Mouse (Mus musculus): ENCODE data around the gene Etfbkmt.
"Not testable (repeated sequence)": the region's sequence is repeated elsewhere in the genome, so short reads cannot be mapped to it uniquely, and the experiment has no call there.

Gene Etfbkmt

DNA sequence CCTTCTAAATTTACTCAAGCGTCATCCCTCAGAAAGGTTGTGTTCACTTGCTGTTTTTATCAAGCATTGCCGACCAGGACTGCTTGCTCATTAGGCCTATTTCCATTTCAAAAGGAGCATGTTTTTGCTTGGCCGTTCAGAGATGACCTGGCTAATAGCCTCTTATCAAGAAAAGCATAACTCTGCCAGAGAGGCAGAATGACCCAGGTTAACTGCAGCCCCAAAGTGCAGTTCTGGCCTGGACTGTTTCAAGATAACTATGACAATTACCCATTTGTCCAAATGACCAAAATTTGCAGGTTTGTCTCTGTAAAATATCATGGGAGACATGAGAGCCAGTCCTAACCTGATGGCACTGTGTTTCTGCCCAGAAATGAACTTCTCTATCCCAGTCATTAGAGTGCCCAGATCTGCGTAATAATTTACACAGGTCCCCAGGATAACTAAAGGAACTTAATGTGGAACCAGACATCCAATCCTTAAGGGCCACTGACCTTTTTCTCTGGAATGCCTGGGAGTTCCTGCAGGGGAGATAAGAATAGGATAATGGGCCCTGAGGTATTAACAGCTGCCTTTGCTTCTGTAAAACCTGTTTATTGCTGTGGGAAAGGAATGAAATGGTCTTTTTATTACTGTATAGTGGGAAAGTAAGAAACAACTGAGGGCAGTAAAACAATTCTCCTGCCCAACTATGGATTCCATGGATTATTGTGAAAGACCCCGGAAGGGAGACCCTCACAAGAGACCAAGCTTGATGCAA is 5.1 kb upstream of the Etfbkmt start:
- in situ Hi-C loops (cut with MboI): loop anchor here (5.0 kb wide), 1 partner anchor 243 kb away; no protein-coding TSS in a partner anchor

GRCm38 (mm10) chr6:149135631-149136030 is 4.0 kb upstream of the Etfbkmt start:
- in situ Hi-C loops (cut with MboI): loop anchor here (5.0 kb wide), 1 partner anchor 242 kb away; no protein-coding TSS in a partner anchor

GRCm38 (mm10) chr6:149137936-149138335 is 1.7 kb upstream of the Etfbkmt start:
- in situ Hi-C loops (cut with MboI): loop anchor here (5.0 kb wide), 1 partner anchor 239 kb away; no protein-coding TSS in a partner anchor

- in situ Hi-C loops (cut with MboI): loop anchor here (5.0 kb wide), 1 partner anchor 238 kb away; no protein-coding TSS in a partner anchor
These were observed 638 bp upstream of the Etfbkmt start for GRCm38 (mm10) chr6:149139011-149139410.

DNA sequence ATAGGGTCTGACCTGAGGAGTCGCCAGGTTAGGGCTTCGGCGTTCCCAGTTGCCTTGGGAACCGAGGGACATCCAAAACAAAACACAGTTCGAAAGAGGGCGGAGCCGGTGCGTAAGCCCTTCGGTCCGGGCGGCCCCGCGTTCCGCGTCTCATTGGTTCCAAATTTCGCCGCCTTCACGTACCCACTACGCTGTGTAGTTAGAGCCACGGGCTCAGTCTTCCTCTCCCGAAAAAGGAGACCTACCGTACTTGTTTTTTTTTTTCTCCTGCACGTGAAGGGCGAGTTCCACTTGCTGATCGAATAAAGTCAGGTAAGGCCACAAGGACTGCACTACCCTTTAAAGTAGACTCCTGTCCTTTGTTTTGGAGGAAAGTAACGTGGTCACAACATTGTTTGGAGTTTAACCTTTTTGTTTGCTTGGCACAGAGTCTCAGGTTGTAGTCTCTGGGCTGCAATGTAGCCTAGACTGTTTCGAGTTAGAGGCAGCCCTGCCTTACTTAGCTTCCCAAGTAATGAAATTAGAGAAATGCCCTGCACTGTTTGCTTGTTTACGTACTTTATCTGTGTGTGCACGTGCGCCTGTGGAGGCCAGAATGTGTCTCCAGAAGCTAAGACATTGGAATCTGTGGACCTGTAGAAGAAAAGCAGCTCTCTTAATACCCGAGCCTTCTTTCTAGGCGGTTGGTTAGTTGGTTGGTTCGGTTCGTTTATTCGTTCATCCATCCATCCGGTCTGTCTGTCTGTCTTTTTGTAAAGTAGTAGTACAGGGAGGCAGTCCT is 1.9 kb downstream of the Etfbkmt start:
- in situ Hi-C loops (cut with MboI): no loop called here

GRCm38 (mm10) chr6:149145143-149145542 is 5.5 kb downstream of the Etfbkmt start:
- in situ Hi-C loops (cut with MboI): no loop called here

GRCm38 (mm10) chr6:149148436-149149229 is 9.0 kb downstream of the Etfbkmt start:
- in situ Hi-C loops (cut with MboI): no loop called here

GRCm38 (mm10) chr6:149152119-149152518 is 12.5 kb downstream of the Etfbkmt start:
- in situ Hi-C loops (cut with MboI): no loop called here

DNA sequence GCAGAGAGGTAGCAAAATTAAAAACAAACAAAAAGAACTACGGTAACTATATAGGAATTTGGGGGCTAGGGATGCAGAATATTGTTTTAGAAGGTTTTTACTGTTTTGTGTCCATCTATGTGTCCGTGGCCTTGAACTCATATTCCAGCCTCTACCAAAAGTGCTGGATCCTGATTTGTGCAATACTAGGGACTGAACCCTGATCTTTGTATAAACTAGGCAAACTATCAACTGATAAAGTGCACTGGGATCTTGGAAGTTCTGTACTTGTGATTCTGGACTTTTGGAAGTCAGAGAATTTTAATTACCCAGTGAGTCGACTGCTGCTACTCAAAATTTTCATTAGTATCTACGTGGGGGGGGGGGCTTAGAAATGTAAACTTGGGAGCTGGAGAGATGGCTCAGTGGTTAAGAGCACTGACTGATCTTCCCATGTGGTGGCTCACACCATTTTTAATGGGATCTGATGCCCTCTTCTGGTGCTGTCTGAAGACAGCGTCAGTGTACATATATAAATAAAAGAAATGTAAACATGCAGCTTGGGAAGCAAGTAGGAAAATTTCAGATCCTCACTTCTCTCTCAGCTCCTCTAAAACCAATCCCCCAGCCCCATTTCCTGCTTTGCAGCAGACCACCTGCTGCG is 13.9 kb downstream of the Etfbkmt start:
- in situ Hi-C loops (cut with MboI): no loop called here

- in situ Hi-C loops (cut with MboI): no loop called here
These were observed 14.7 kb downstream of the Etfbkmt start for GRCm38 (mm10) chr6:149154116-149155030.

DNA sequence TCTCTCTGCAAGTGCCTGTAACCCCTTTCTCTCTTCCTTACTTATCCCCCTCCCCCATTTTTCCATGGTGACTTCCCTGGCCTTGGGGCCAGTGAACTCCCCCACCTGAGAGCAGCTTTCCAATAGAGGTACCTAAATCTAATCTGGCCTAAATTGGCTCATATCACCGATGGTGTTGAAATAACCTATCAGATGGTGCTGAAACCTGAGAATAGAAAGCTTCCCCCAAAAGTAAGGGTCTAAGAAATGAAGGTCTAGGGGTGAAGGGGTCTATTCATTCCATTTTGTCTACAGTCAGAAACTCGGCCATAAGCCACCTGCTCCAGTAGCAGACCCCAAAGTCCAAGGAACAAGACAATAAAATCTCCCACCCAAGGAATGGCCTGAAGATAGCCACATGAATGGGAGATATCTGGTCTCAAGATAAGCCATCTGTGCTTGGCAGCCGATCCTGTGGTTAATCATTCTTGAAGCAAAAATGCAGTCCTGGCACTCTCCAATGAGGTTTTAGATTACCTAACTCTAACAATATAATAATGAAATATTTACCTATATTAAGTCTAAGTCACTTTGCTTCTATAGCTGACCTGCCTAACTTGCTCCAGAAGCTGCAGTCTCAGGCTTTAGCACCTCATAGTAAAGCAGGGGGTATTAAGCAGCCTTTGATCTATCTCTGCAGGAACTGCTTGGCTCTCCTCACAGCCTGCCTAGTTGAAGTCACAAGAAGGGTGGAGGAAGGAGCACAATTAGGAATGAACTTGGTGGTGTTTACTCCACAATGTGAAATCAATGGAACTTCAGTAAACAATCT is 15.6 kb downstream of the Etfbkmt start:
- in situ Hi-C loops (cut with MboI): no loop called here

DNA sequence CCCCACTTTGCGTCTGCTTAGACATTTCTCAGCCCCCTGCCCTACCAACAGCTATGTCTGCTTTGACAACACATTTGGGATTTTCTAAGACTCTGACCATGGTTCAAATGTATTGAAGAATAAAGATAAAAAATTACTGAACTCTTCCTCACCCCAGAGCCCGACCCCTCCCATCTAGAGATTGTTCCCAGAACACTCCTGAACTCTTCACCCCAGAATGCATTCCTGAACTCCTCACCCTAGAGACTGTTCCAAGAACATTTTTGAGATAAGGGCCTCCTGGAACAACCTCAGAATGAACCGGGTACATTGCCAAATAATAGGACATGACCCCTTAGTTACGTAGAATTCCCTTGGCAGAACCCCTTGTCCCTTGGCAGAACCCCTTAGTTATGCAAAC is 27.4 kb downstream of the Etfbkmt start:
- in situ Hi-C loops (cut with MboI): not testable (repeated sequence)

DNA sequence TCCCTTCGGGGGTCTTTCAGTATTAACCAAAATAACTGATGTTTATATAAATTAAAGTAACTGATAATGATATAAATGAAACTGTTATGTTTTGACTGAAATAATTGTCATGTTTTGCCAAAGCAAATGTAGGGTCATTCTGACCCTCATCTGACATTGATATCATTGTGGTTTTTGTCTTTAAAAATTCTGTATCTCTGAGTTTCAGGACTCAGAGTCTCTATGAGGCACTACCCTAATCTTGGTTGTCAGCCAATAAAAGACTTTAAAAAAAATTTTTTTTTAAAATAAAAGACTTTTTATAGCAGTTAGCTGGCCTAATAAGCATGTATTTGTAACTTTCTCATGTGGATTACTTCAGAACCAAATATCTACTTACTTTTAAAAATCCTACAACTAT is 28.0 kb downstream of the Etfbkmt start:
- in situ Hi-C loops (cut with MboI): no loop called here

- in situ Hi-C loops (cut with MboI): no loop called here
These were observed 28.8 kb downstream of the Etfbkmt start for GRCm38 (mm10) chr6:149168436-149168835.

GRCm38 (mm10) chr6:149169965-149170364 is 30.3 kb downstream of the Etfbkmt start:
- in situ Hi-C loops (cut with MboI): not testable (repeated sequence)

DNA sequence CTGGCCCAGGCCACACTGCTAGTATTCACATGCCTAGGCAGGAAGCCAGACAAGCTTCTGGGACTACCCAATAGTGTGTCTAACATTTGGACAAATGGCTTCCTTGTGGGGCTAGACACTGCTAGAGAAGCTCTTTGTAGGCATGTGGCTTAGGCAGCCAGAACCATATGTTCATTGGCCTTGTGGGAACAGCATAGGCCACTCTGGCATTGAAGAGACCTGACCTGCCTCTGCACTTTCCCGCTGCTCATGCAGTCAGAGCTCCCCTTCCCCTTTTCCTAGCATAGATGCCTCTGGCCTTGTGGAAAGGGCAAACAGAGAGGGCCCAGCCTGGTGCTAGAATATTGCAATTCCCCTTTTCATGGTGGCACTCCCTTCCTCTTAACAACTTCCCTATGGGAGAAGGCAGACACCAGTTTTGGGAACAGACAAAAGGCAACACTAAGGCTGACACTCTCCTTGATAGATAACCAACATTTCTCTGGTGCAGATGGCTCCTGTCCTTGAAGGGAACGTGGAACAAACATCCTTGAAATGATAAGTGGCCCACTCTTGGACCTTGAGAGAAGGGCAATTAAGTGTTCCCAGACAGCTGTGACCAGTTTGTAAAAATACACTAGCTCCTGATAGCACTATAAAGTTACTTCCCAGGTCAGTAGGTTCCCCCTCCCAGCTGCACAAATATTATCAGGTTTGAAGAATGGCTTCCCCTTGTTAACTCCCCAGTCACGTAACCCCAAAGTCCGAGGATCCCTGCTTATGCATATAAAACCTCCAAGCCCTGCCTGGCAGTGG is 34.4 kb downstream of the Etfbkmt start:
- in situ Hi-C loops (cut with MboI): no loop called here

DNA sequence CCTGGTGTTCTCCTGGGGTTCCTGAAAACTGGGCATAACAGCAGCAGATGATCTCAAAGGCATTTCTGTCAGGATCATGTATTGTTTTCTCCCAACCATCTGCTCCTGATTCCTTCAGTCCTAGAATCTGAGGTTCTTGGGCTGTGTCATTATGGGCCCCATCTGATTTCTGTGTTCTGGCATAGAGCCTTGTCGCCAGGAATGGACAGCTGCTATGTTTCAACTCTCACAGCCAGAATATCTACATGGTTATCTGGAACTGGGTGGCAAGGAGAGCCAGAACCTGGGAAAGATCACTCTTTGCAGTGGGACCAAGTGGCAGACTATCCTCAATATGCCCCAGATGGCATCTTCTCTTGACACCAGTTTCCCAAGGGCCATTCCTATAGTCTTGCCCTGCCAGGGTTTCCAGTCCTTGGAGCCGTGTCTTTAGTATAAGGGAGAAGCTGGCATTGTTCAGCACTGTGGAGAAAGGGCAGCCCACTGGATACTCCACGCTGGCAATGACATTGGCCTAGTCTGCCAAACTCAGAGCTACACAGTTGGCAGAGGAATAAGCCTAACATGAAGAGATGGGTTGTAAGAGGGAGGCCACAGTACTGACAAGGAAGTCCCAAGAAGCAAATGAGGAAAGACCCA is 35.4 kb downstream of the Etfbkmt start:
- in situ Hi-C loops (cut with MboI): no loop called here

DNA sequence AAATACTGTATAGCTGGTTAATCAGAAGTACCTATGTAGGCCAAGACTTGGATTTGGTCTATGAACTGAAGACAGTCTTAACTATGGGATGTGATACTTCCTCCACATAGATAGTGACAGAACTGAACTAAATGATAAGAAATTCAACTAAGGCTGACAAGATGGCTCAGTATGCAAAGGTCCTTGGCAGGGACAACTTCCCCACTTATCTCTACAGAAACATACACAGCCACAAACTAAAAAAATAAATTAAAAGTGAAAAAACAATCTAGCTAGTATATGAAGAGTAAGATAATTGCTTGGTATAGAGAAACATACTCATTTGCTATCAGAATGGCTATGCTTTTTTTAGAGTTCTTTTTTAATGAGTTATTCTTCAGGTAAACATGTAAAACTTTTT is 39.4 kb downstream of the Etfbkmt start:
- in situ Hi-C loops (cut with MboI): no loop called here
